Mouse (Mus musculus): Measurements from ENCODE around the gene Fmod. TPM values are rescaled to one million over a fixed set of nuclear protein-coding genes. Genes with fewer than 3 reads are reported as not detected.

Fmod gene
- total RNA-seq (2021), result 1 to 10 TPM; 9.3 to 9.4 TPM
- polyA plus RNA-seq (2012; rRNA removed), result 14.5 and 17.0 TPM in 2 replicates
- long read RNA-seq, transcript Fmod-201 (3 exons, 3,120 nt), result major isoform, 5 of 11 reads
- long read RNA-seq, partial matches to known transcripts, result 5 of 11 reads
- long read RNA-seq, other reads (novel, unspliced or antisense), result 1 of 11 reads

GRCm38 (mm10) chr1:134037172-134037571, at the start of gene Fmod:
Gene Fmod, plus strand, starts transcription at chr1:134037254.
- Histone ChIP-seq H3K27ac (no peak within 1 kb of the TSS), H3K9ac (ENCODE audit: low read depth, low read length) (no peak within 1 kb of the TSS), H3K4me1 (ENCODE audit: control insufficient read depth, insufficient read depth, low read length) (no peaks in the 10 kb centered on the region), H3K4me3 (no peak within 1 kb of the TSS), H3K27me3 (ENCODE audit: control insufficient read depth, insufficient read depth, low read length) (no peaks in the 10 kb centered on the region), H3K79me2 (replicated peaks; ENCODE audit: control insufficient read depth, insufficient read depth, low read length) (no peaks in the 10 kb centered on the region), H3K36me3 (ENCODE audit: control insufficient read depth, insufficient read depth, low read length) (no peaks in the 10 kb centered on the region)
- no peak for TF ChIP-seq POLR2A (IDR thresholded peaks at IDR 0.05; ENCODE audit: insufficient read depth, low read depth, low read length)
- no peak for TF ChIP-seq EP300 (IDR thresholded peaks at IDR 0.05; ENCODE audit: insufficient read depth, low read depth, low read length)
- no peak for TF ChIP-seq CTCF (IDR thresholded peaks at IDR 0.05)
- 28% methylated on average over 9 of the region's 9 CpGs for WGBS
- intact Hi-C loops (cut with DNase I), result no loop called here
- DNase-seq, result no peak

GRCm38 (mm10) chr1:133988845-133989244, 48.2 kb upstream of the Fmod start:
- WGBS, result 13% methylated on average over 3 of the region's 3 CpGs
- Histone ChIP-seq H3K27me3 (ENCODE audit: control insufficient read depth, insufficient read depth, low read length) (no peaks in the 10 kb centered on the region), H3K36me3 (ENCODE audit: control insufficient read depth, insufficient read depth, low read length) (no peaks in the 10 kb centered on the region), H3K27ac (no peak overlapping the region), H3K4me3 (no peak overlapping the region), H3K4me1 (ENCODE audit: control insufficient read depth, insufficient read depth, low read length) (no peaks in the 10 kb centered on the region), H3K9ac (ENCODE audit: low read depth, low read length) (no peak overlapping the region), H3K79me2 (replicated peaks; ENCODE audit: control insufficient read depth, insufficient read depth, low read length) (no peaks in the 10 kb centered on the region)
- TF ChIP-seq EP300 (IDR thresholded peaks at IDR 0.05; ENCODE audit: insufficient read depth, low read depth, low read length) (no peak), POLR2A (IDR thresholded peaks at IDR 0.05; ENCODE audit: insufficient read depth, low read depth, low read length) (no peak), CTCF (IDR thresholded peaks at IDR 0.05) (no peak)
- DNase-seq, result peak; percentile 64 to 66
- intact Hi-C loops (cut with DNase I), result no loop called here

- Histone ChIP-seq H3K79me2 (replicated peaks; ENCODE audit: control insufficient read depth, insufficient read depth, low read length) (no peaks in the 10 kb centered on the region), H3K4me3 (no peak overlapping the region), H3K4me1 (ENCODE audit: control insufficient read depth, insufficient read depth, low read length) (no peaks in the 10 kb centered on the region), H3K27me3 (ENCODE audit: control insufficient read depth, insufficient read depth, low read length) (no peaks in the 10 kb centered on the region), H3K9ac (ENCODE audit: low read depth, low read length) (no peak overlapping the region), H3K36me3 (ENCODE audit: control insufficient read depth, insufficient read depth, low read length) (no peaks in the 10 kb centered on the region), H3K27ac (no peak overlapping the region)
- DNase-seq, result no peak
- TF ChIP-seq CTCF (IDR thresholded peaks at IDR 0.05), result peak; percentile 28
- no peak for TF ChIP-seq EP300 (IDR thresholded peaks at IDR 0.05; ENCODE audit: insufficient read depth, low read depth, low read length)
- intact Hi-C loops (cut with DNase I), result no loop called here
- 74% methylated on average over 8 of the region's 8 CpGs for WGBS
Measured at GRCm38 (mm10) chr1:133991277-133991676, 45.8 kb upstream of the Fmod start.

GRCm38 (mm10) chr1:134005490-134005889, 31.6 kb upstream of the Fmod start:
- no peak for DNase-seq
- Histone ChIP-seq H3K36me3 (ENCODE audit: control insufficient read depth, insufficient read depth, low read length) (no peaks in the 10 kb centered on the region), H3K27ac (no peak overlapping the region), H3K9ac (ENCODE audit: low read depth, low read length) (no peak overlapping the region), H3K27me3 (ENCODE audit: control insufficient read depth, insufficient read depth, low read length) (no peaks in the 10 kb centered on the region), H3K4me3 (no peak overlapping the region), H3K79me2 (replicated peaks; ENCODE audit: control insufficient read depth, insufficient read depth, low read length) (no peaks in the 10 kb centered on the region), H3K4me1 (ENCODE audit: control insufficient read depth, insufficient read depth, low read length) (no peaks in the 10 kb centered on the region)
- intact Hi-C loops (cut with DNase I), result no loop called here
- TF ChIP-seq POLR2A (IDR thresholded peaks at IDR 0.05; ENCODE audit: insufficient read depth, low read depth, low read length) (no peak), EP300 (IDR thresholded peaks at IDR 0.05; ENCODE audit: insufficient read depth, low read depth, low read length) (no peak)
- 76% methylated on average over 7 of the region's 7 CpGs for WGBS

DNA sequence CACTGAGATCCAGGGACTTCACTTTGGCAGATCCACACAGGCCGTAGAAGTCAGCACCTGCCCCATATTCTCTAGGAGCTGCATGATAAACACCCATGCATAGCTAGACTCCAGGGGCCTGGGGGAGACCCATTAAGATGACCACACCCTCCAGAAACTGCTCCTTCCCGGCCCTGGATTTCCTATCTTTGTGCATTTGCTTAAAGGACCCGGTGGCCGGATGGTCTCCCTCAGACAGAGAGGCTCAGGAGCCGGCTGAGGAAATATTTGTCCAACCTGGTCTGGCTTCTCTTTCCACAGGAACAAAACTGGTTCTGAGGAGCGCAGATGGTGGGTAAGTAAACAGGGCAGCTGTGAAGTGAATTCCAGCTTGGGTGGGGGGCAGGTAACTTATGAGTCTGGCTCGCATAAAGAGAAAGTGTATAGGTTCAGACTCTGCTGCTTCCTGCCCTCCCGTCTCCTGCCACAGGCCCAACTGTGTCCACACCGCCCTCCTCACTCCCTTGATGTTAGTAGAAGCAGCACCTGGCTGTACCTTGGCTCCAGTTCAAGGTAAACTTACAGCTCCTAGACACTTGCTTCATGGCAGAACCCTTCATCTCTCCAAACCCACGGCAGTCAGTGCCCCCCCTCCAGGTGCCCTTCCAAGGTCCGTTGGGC, 30.8 kb upstream of the Fmod start:
- Histone ChIP-seq H3K27ac (no peak overlapping the region), H3K79me2 (replicated peaks; ENCODE audit: control insufficient read depth, insufficient read depth, low read length) (no peaks in the 10 kb centered on the region), H3K36me3 (ENCODE audit: control insufficient read depth, insufficient read depth, low read length) (no peaks in the 10 kb centered on the region), H3K4me3 (no peak overlapping the region), H3K4me1 (ENCODE audit: control insufficient read depth, insufficient read depth, low read length) (no peaks in the 10 kb centered on the region), H3K9ac (ENCODE audit: low read depth, low read length) (no peak overlapping the region), H3K27me3 (ENCODE audit: control insufficient read depth, insufficient read depth, low read length) (no peaks in the 10 kb centered on the region)
- WGBS, result 61% methylated on average over 11 of the region's 11 CpGs
- intact Hi-C loops (cut with DNase I), result no loop called here
- no peak for TF ChIP-seq POLR2A (IDR thresholded peaks at IDR 0.05; ENCODE audit: insufficient read depth, low read depth, low read length)
- TF ChIP-seq EP300 (IDR thresholded peaks at IDR 0.05; ENCODE audit: insufficient read depth, low read depth, low read length), result no peak
- no peak for TF ChIP-seq CTCF (IDR thresholded peaks at IDR 0.05)
- no peak for DNase-seq

- intact Hi-C loops (cut with DNase I), result no loop called here
Measured at GRCm38 (mm10) chr1:134024293-134024971, 12.6 kb upstream of the Fmod start.

More at GRCm38 (mm10) chr1:134024293-134024971, 12.6 kb upstream of the Fmod start:
- Histone ChIP-seq H3K36me3 (ENCODE audit: control insufficient read depth, insufficient read depth, low read length) (no peaks in the 10 kb centered on the region), H3K4me3 (no peak overlapping the region), H3K27ac (no peak overlapping the region), H3K27me3 (ENCODE audit: control insufficient read depth, insufficient read depth, low read length) (no peaks in the 10 kb centered on the region), H3K4me1 (ENCODE audit: control insufficient read depth, insufficient read depth, low read length) (no peaks in the 10 kb centered on the region), H3K9ac (ENCODE audit: low read depth, low read length) (no peak overlapping the region), H3K79me2 (replicated peaks; ENCODE audit: control insufficient read depth, insufficient read depth, low read length) (no peaks in the 10 kb centered on the region)
- TF ChIP-seq EP300 (IDR thresholded peaks at IDR 0.05; ENCODE audit: insufficient read depth, low read depth, low read length), result no peak
- no peak for TF ChIP-seq CTCF (IDR thresholded peaks at IDR 0.05)
- TF ChIP-seq POLR2A (IDR thresholded peaks at IDR 0.05; ENCODE audit: insufficient read depth, low read depth, low read length), result no peak
- no peak for DNase-seq
- 90% methylated on average over 9 of the region's 9 CpGs for WGBS

All from heart, adult 2 months (tissue).